Mouse (Mus musculus) forebrain, embryonic 10.5 days (tissue): Measurements from ENCODE around the gene Gpr137. TPM values are rescaled to one million over a fixed set of nuclear protein-coding genes. Genes with fewer than 3 reads are reported as not detected.

Experiments used
- DNase-seq: peaks from one replicate; pipeline ENCODE4 v3.0.0-alpha.2; 2017; ENCODE audit warnings: low spot score; ENCODE audit errors: extremely low spot score
- H3K27ac ChIP-seq: fragments of 300-500 bp; sonication (generic); 2 replicates; pipeline ENCODE4 v1.5.1; 2016; ENCODE audit warnings: mild to moderate bottlenecking
- H3K27me3 ChIP-seq: fragments of 300-500 bp; sonication (generic); 2 replicates; pipeline ENCODE4 v1.6.1; 2016; ENCODE audit warnings: mild to moderate bottlenecking; ENCODE audit not compliant: poor library complexity, severe bottlenecking
- H3K36me3 ChIP-seq: fragments of 300-500 bp; sonication (generic); replicated peaks from 2 replicates; pipeline ENCODE4 v1.6.1; 2016; ENCODE audit warnings: mild to moderate bottlenecking, moderate library complexity
- H3K4me1 ChIP-seq: fragments of 300-500 bp; sonication (generic); 2 replicates; pipeline ENCODE4 v1.6.1; 2016
- H3K4me3 ChIP-seq: fragments of 300-500 bp; sonication (generic); 2 replicates; pipeline ENCODE4 v1.5.1; 2016; ENCODE audit warnings: mild to moderate bottlenecking, moderate library complexity
- H3K9me3 ChIP-seq: fragments of 300-500 bp; sonication (generic); 2 replicates; pipeline ENCODE4 v1.6.1; 2016; ENCODE audit warnings: mild to moderate bottlenecking, moderate library complexity
- WGBS: fragments of 180-500 bp; shearing (Covaris S2); methylation state at CpG from one replicate; pipeline ENCODE4 v1.1.7; 2016; 5-methylcytosine and 5-hydroxymethylcytosine counted together
- polyA plus RNA-seq: library from polyadenylated mRNA; unstranded; fragments of >200 nt; fragmentation: Nextera tagmentation; extraction: Ambion mirVana; gene quantifications from 2 replicates; pipeline ENCODE4 v1.2.1, GENCODE M21; 2016

The Gpr137 gene
- polyA plus RNA-seq, 1 experiment from 2014 or later: 22.8 TPM

GRCm38 (mm10) chr19:6933436-6934194 lies 8.7 kb downstream of the Gpr137 start:
- DNase-seq: no peak
- Histone ChIP-seq H3K27ac (no peak overlapping the region), H3K4me1 (peaks cover 21% of the 10 kb centered on the region), H3K27me3 (peaks cover 90% of the 10 kb centered on the region), H3K9me3 (no peaks in the 10 kb centered on the region), H3K36me3 (0 out of 2 replicates have a peak, but pooled peaks cover 5% of the 10 kb centered on the region), H3K4me3 (peak overlapping the region; percentile 47)
- WGBS: 4% methylated on average over 58 of the region's 58 CpGs

GRCm38 (mm10) chr19:6933102-6933435 lies 9.2 kb downstream of the Gpr137 start:
- H3K4me3 ChIP-seq: peak overlapping the region; percentile 47; the same call in 1 of the 2 replicates
- 11% methylated on average over 4 of the region's 4 CpGs for WGBS

GRCm38 (mm10) chr19:6932018-6932417 lies 10.3 kb downstream of the Gpr137 start:
- H3K36me3 ChIP-seq: no peaks in the 10 kb centered on the region
- DNase-seq: no peak
- H3K27ac ChIP-seq: no peak overlapping the region
- H3K4me1 ChIP-seq: peaks cover 32% of the 10 kb centered on the region
- no peaks in the 10 kb centered on the region for H3K9me3 ChIP-seq
- H3K4me3 ChIP-seq: no peak overlapping the region
- 44% methylated on average over 1 of the region's 1 CpGs for WGBS
- peaks cover 95% of the 10 kb centered on the region for H3K27me3 ChIP-seq

More at GRCm38 (mm10) chr19:6933102-6933435, 9.2 kb downstream of the Gpr137 start:
- Histone ChIP-seq H3K4me1 (peaks cover 23% of the 10 kb centered on the region), H3K27ac (no peak overlapping the region), H3K36me3 (0 out of 2 replicates have a peak, but pooled peaks cover 3% of the 10 kb centered on the region), H3K9me3 (no peaks in the 10 kb centered on the region), H3K27me3 (peaks cover 90% of the 10 kb centered on the region)
- DNase-seq: no peak

DNA sequence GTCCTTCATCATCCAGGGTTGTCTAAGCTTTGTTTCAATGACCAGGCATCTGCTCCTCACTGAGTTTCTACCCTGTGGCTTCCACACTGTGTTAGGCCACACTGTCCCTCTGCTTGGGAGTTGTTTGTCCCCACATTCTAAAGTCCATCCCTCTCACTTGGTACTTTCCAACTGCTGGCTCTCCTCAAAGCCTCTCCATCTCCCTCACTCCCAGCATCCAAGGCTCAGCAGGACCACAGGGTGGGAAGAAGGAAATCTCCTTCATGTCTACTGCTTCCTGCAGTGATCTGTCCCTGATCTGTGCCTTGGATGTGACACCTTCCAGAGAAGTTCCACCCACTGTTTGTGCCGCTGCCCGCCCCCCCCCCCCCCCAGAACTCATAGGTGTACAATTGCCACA lies 11.3 kb downstream of the Gpr137 start:
- 0% methylated on average over 2 of the region's 2 CpGs for whole genome bisulfite sequencing
- no peak for DNase-seq
- Histone ChIP-seq H3K27ac (no peak overlapping the region), H3K4me3 (no peak overlapping the region), H3K27me3 (peaks cover 100% of the 10 kb centered on the region), H3K4me1 (peaks cover 39% of the 10 kb centered on the region), H3K9me3 (0 out of 2 replicates have a peak, but pooled peaks cover 2% of the 10 kb centered on the region), H3K36me3 (no peaks in the 10 kb centered on the region)

DNA sequence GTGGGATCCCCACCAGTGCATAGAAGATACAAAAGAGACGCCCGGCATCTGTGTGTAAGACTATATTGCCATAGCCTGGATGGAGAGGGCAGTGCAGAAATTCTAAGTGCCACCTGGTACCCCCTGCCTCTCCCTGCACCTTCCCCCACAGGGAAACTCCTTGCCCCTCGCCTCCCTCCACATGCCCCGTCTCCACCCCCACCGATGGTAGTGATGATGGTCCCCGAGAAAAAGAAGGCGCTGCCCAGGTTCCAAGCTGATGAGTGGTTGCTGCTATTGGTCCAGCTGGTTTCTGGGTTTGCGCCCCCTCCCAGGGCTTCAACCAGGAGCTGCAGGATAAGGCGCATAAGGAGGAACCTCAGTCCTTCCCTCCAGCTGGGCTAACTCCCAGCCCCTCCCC lies 14.2 kb downstream of the Gpr137 start:
- Histone ChIP-seq H3K9me3 (0 out of 2 replicates have a peak, but pooled peaks cover 3% of the 10 kb centered on the region), H3K27me3 (peaks cover 100% of the 10 kb centered on the region), H3K36me3 (no peaks in the 10 kb centered on the region), H3K27ac (no peak overlapping the region), H3K4me3 (no peak overlapping the region), H3K4me1 (peaks cover 40% of the 10 kb centered on the region)
- DNase-seq: no peak
- 10% methylated on average over 9 of the region's 9 CpGs for WGBS

DNA sequence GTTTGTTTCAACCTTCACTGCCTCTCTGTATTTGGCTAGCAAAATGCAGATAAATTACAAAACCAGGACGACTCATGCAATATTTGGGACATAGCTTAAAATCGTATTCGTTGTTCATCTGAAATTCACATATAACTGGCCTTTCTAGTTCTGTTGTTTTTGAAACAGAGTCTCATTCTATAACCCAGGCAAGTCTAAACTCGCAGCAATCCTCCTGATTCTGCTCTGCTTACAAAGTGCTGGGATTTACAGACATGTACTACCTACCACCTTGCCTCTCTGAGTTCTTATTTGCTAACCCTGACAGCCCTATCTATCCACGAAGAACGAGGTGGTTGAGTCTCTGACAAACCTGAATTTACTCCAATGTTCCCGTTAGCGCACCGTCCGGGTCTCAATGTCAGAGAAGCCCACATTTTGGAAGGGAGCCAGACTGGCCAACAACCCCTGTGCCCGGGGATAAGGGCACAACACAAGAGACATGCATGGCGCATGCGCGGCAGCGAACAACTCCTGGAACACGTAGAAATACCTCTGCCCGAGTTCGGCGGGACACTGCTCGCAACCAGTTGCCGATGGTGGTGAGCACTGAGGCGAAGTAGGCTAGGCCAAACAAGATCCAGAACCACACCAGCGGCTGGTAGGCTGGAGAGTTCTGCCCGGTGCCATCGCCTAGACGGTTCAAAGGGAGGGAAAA lies 15.6 kb downstream of the Gpr137 start:
- no peak for DNase-seq
- 0 out of 2 replicates have a peak, but pooled peaks cover 3% of the 10 kb centered on the region for H3K9me3 ChIP-seq
- peak overlapping the region; percentile 43 for H3K4me3 ChIP-seq
- 10% methylated on average over 26 of the region's 26 CpGs for WGBS
- H3K4me1 ChIP-seq: peaks cover 47% of the 10 kb centered on the region
- no peak overlapping the region for H3K27ac ChIP-seq
- H3K27me3 ChIP-seq: peaks cover 97% of the 10 kb centered on the region
- H3K36me3 ChIP-seq: no peaks in the 10 kb centered on the region

DNA sequence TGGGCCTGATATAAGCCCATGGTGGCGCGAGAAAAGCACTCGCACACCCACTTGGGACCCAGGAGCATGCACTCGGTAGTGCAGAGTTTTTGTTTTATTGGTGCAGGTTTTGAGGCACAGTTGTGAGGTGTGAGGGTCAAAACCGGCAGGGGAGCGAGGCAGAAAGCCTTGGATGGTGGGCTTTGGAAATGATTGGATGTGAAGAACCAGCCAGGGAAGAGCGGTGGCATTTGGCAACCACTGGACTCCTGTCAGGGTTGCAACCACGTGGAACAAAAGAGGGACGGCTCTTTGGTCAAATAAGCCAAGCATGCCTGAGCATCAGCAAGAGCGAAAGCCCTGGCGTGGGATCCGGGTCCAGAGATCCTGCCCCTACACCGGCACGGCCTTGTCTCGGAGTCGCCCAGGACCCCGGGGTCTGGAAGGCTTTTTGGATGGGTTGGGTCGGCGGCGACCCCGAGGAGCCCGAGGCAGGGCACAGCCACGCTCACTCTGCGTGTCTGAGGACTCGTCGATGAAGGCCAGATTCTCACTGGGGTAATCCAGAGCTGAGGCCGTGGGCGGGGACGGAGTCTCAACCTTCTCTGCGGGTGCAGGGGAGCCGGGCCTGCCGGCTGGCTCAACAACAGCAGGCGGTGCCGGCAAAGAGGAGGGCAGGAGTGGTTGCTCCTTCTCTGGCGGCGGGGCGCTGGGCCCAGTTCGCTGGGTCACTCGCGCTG lies 16.5 kb downstream of the Gpr137 start:
- H3K4me1 ChIP-seq: peaks cover 50% of the 10 kb centered on the region
- 3% methylated on average over 40 of the region's 40 CpGs for WGBS
- peak overlapping the region; percentile 27; the same call in 1 of the 2 replicates for H3K4me3 ChIP-seq

GRCm38 (mm10) chr19:6925307-6925573 lies 17.0 kb downstream of the Gpr137 start, which contains the start of gene Catsperz:
TSS of gene Catsperz (minus strand) at chr19:6925380.
- Histone ChIP-seq H3K9me3 (0 out of 2 replicates have a peak, but pooled peaks cover 3% of the 10 kb centered on the region), H3K36me3 (no peaks in the 10 kb centered on the region; the same call in 1 of the 2 replicates), H3K27me3 (peaks cover 82% of the 10 kb centered on the region), H3K4me1 (peaks cover 55% of the 10 kb centered on the region), H3K4me3 (peak within 1 kb of the TSS; percentile 27), H3K27ac (no peak within 1 kb of the TSS)
- WGBS: 7% methylated on average over 9 of the region's 9 CpGs
- DNase-seq: no peak

More for the DNA sequence above, 16.5 kb downstream of the Gpr137 start:
- H3K27ac ChIP-seq: no peak overlapping the region
- DNase-seq: no peak
- peaks cover 87% of the 10 kb centered on the region for H3K27me3 ChIP-seq
- no peaks in the 10 kb centered on the region for H3K36me3 ChIP-seq
- 0 out of 2 replicates have a peak, but pooled peaks cover 3% of the 10 kb centered on the region for H3K9me3 ChIP-seq

- H3K9me3 ChIP-seq: 0 out of 2 replicates have a peak, but pooled peaks cover 3% of the 10 kb centered on the region
Observed at GRCm38 (mm10) chr19:6924461-6925306, 17.6 kb downstream of the Gpr137 start.

GRCm38 (mm10) chr19:6922901-6923735 lies 19.2 kb downstream of the Gpr137 start:
- Histone ChIP-seq H3K27me3 (peaks cover 61% of the 10 kb centered on the region), H3K36me3 (peaks cover 2% of the 10 kb centered on the region; the same call in 1 of the 2 replicates), H3K9me3 (0 out of 2 replicates have a peak, but pooled peaks cover 3% of the 10 kb centered on the region), H3K27ac (no peak overlapping the region), H3K4me3 (peak overlapping the region; percentile 81; the same call in 1 of the 2 replicates), H3K4me1 (peaks cover 59% of the 10 kb centered on the region)
- no peak for DNase-seq
- WGBS: 59% methylated on average over 6 of the region's 6 CpGs

More at GRCm38 (mm10) chr19:6924461-6925306, 17.6 kb downstream of the Gpr137 start:
- DNase-seq: peak; percentile 74
- peak overlapping the region; percentile 27 for H3K4me3 ChIP-seq
- WGBS: 3% methylated on average over 39 of the region's 39 CpGs
- H3K27ac ChIP-seq: no peak overlapping the region
- no peaks in the 10 kb centered on the region; the same call in 1 of the 2 replicates for H3K36me3 ChIP-seq
- peaks cover 77% of the 10 kb centered on the region for H3K27me3 ChIP-seq
- peaks cover 61% of the 10 kb centered on the region for H3K4me1 ChIP-seq
